Comparison of ENCODE assay signal across 18 mouse cellular contexts in the genomic region with DNA sequence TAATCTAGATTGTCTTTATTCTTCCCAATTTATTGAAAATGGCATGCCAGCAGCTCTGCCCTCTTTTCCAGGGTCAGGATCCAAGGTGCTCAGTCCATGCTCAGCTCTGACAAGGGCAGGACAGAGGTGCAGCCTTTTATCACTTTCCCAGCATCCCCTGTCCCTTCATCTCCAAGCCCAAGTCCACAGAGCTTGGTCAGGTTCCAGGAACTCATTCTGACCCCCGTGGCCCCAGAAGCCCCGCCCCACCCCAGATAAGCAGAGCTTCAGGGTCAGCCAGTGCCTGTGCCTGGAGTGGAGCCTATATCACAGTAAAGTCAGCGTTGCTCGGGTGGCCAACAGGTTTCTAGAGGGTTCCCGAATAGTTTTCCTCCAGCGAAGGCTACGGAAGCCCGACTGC. TPM values are rescaled to one million over a fixed set of nuclear protein-coding genes. Genes with fewer than 3 reads are reported as not detected.
DNase-seq lines count a peak whose midpoint lies in the region; ATAC-seq and TF ChIP-seq lines count a peak whose summit lies in the region.
"Not testable (repeated sequence)": the region's sequence is repeated elsewhere in the genome, so short reads cannot be mapped to it uniquely, and the experiment has no call there.
"Had no signal": no experiment of that assay in that cellular context is flagged by ENCODE, and none has a peak within 500 bp of the region (broad histone marks: within the 10 kb centered on the region; RNA-seq: fewer than 3 reads in every experiment).

No protein-coding gene starts in this region.

- H3K9me3 ChIP-seq in heart, embryonic 10.5 days; intestine, embryonic 14.5 days (ENCODE audit: control insufficient read depth, low read length); intestine, postnatal 0 days (ENCODE audit: control insufficient read depth); liver, embryonic 11.5 days (ENCODE audit: control insufficient read depth, low read length); liver, embryonic 14.5 days (ENCODE audit: control insufficient read depth, low read length); liver, postnatal 0 days (ENCODE audit: low read length); stomach, embryonic 16.5 days (replicated peaks; ENCODE audit: control insufficient read depth, low read length): not testable (repeated sequence)

- peak; percentile 93 for DNase-seq in heart, embryonic 10.5 days (ENCODE audit: low spot score)
- not testable (repeated sequence) for DNase-seq in intestine, embryonic 14.5 days (ENCODE audit: low spot score); liver, embryonic 11.5 days (ENCODE audit: low spot score)
- DNase-seq in liver, embryonic 14.5 days (ENCODE audit: low read depth in 3 of 3, low spot score in 3 of 3): peak; percentile 1 to 20 (median 10)
- peak; percentile 49 for DNase-seq in liver, postnatal 0 days

- H3K4me2 ChIP-seq in intestine, embryonic 14.5 days (ENCODE audit: low read length); intestine, postnatal 0 days (replicated peaks; ENCODE audit: low read depth); liver, embryonic 11.5 days; liver, embryonic 14.5 days (ENCODE audit: low read depth); liver, postnatal 0 days (ENCODE audit: low read depth, low read length); stomach, embryonic 16.5 days (ENCODE audit: low read depth, low read length): not testable (repeated sequence)

- H3K36me3 ChIP-seq in heart, embryonic 10.5 days; intestine, embryonic 14.5 days (ENCODE audit: control insufficient read depth, insufficient read depth, low read length); intestine, postnatal 0 days (ENCODE audit: control insufficient read depth, insufficient read depth); liver, embryonic 11.5 days (ENCODE audit: control insufficient read depth, insufficient read depth, low read length); liver, embryonic 14.5 days (replicated peaks; ENCODE audit: control insufficient read depth, insufficient read depth, low read depth); liver, postnatal 0 days (replicated peaks; ENCODE audit: insufficient read depth, low read length); stomach, embryonic 16.5 days (ENCODE audit: control insufficient read depth, insufficient read depth, low read length): not testable (repeated sequence)

- 0 out of 2 replicates have a peak, but pooled peaks have one; percentile 36 for ATAC-seq in intestine, embryonic 14.5 days (replicated peaks; ENCODE audit: low FRiP score, low TSS enrichment, low read depth)
- ATAC-seq in intestine, postnatal 0 days: peak; percentile 84
- peak; percentile 69 for ATAC-seq in liver, embryonic 11.5 days (replicated peaks; ENCODE audit: low FRiP score)
- peak; percentile 63 for ATAC-seq in liver, embryonic 14.5 days (ENCODE audit: insufficient read depth)
- ATAC-seq in liver, postnatal 0 days: peak; percentile 56
- peak; percentile 58 for ATAC-seq in stomach, embryonic 16.5 days (ENCODE audit: insufficient read depth, low FRiP score)

- H3K27me3 ChIP-seq in heart, embryonic 10.5 days (ENCODE audit: insufficient read depth, poor library complexity, severe bottlenecking): peaks cover 19% of the 10 kb centered on the region
- not testable (repeated sequence) for H3K27me3 ChIP-seq in intestine, embryonic 14.5 days (replicated peaks; ENCODE audit: control insufficient read depth, insufficient read depth, low read length); intestine, postnatal 0 days (replicated peaks; ENCODE audit: control insufficient read depth, insufficient read depth, low read length); liver, postnatal 0 days (ENCODE audit: insufficient read depth, low read length); stomach, embryonic 16.5 days (ENCODE audit: control insufficient read depth, insufficient read depth, low read length)
- H3K27me3 ChIP-seq in liver, embryonic 11.5 days (replicated peaks; ENCODE audit: control insufficient read depth, insufficient read depth, low read length): peaks cover 23% of the 10 kb centered on the region
- peaks cover 14% of the 10 kb centered on the region for H3K27me3 ChIP-seq in liver, embryonic 14.5 days (ENCODE audit: control insufficient read depth, insufficient read depth, low read length)

- not testable (repeated sequence) for H3K27ac ChIP-seq in heart, embryonic 10.5 days; intestine, embryonic 14.5 days (ENCODE audit: low read depth); intestine, postnatal 0 days (ENCODE audit: low read depth, low read length); liver, embryonic 11.5 days (ENCODE audit: low read depth, low read length); liver, embryonic 14.5 days; liver, postnatal 0 days (ENCODE audit: low read depth); stomach, embryonic 16.5 days (ENCODE audit: low read length)

- WGBS in heart, embryonic 10.5 days: 44% methylated on average over 8 of the region's 8 CpGs
- 61% methylated on average over 8 of the region's 8 CpGs for whole genome bisulfite sequencing in intestine, embryonic 14.5 days
- WGBS in intestine, postnatal 0 days: 48% methylated on average over 8 of the region's 8 CpGs
- WGBS in liver, embryonic 11.5 days: 48% methylated on average over 8 of the region's 8 CpGs
- 47% methylated on average over 8 of the region's 8 CpGs for WGBS in liver, embryonic 14.5 days (ENCODE audit: insufficient replicate concordance)
- 60% methylated on average over 8 of the region's 8 CpGs for whole genome bisulfite sequencing in liver, postnatal 0 days (ENCODE audit: insufficient replicate concordance)
- WGBS in stomach, embryonic 16.5 days: 57% methylated on average over 8 of the region's 8 CpGs

- not testable (repeated sequence) for H3K9ac ChIP-seq in intestine, embryonic 14.5 days (ENCODE audit: low read length); intestine, postnatal 0 days (ENCODE audit: low read depth, low read length); liver, embryonic 11.5 days (ENCODE audit: low read depth, low read length); liver, embryonic 14.5 days (replicated peaks); liver, postnatal 0 days (replicated peaks); stomach, embryonic 16.5 days (ENCODE audit: low read length)

- H3K4me3 ChIP-seq in heart, embryonic 10.5 days; intestine, embryonic 14.5 days (ENCODE audit: low read depth, low read length); intestine, postnatal 0 days (ENCODE audit: low read depth, low read length); liver, embryonic 11.5 days (ENCODE audit: low read depth, low read length); liver, embryonic 14.5 days (ENCODE audit: insufficient read depth in 1 of 2, low read depth in 2 of 2, low read length in 2 of 2); liver, postnatal 0 days (ENCODE audit: low read depth, low read length); stomach, embryonic 16.5 days (replicated peaks; ENCODE audit: low read length): not testable (repeated sequence)

- TF ChIP-seq EP300 in liver, embryonic 14.5 days (IDR thresholded peaks at IDR 0.05; ENCODE audit: low read depth); liver, postnatal 0 days (IDR thresholded peaks at IDR 0.05; ENCODE audit: low read depth): not testable (repeated sequence)

- H3K4me1 ChIP-seq in heart, embryonic 10.5 days: peaks cover 14% of the 10 kb centered on the region
- not testable (repeated sequence) for H3K4me1 ChIP-seq in intestine, embryonic 14.5 days (replicated peaks; ENCODE audit: control insufficient read depth, insufficient read depth, low read length); intestine, postnatal 0 days (replicated peaks; ENCODE audit: control insufficient read depth, insufficient read depth, low read length); liver, embryonic 14.5 days (replicated peaks; ENCODE audit: control insufficient read depth in 2 of 2, insufficient read depth in 2 of 2, low read length in 1 of 2); liver, postnatal 0 days (ENCODE audit: insufficient read depth); stomach, embryonic 16.5 days (ENCODE audit: control insufficient read depth, insufficient read depth, low read length)
- peaks cover 10% of the 10 kb centered on the region for H3K4me1 ChIP-seq in liver, embryonic 11.5 days (replicated peaks; ENCODE audit: control insufficient read depth, insufficient read depth, low read length)

- not testable (repeated sequence) for TF ChIP-seq CTCF in intestine, postnatal 0 days (IDR thresholded peaks at IDR 0.05; ENCODE audit: low read depth); liver, embryonic 14.5 days (IDR thresholded peaks at IDR 0.05; ENCODE audit: low read depth); liver, postnatal 0 days (IDR thresholded peaks at IDR 0.05; ENCODE audit: low read depth)

RNA-seq across cellular contexts. Expression of a gene that starts 2.2 kb away (rescaled TPM):
- not detected in 2 replicates for polyA plus RNA-seq in heart, embryonic 10.5 days (2016; fragmentation: Nextera tagmentation; extraction: Ambion mirVana)
- 0.44 and 0.54 TPM in 2 replicates for polyA plus RNA-seq in intestine, embryonic 14.5 days (2014; fragmentation: Nextera tagmentation; extraction: Ambion mirVana)
- 2.4 and 2.9 TPM in 2 replicates for polyA plus RNA-seq in intestine, postnatal 0 days (2015; fragmentation: Nextera tagmentation; extraction: Ambion mirVana)
- polyA plus RNA-seq in liver, embryonic 11.5 days (2014; fragmentation: Nextera tagmentation; extraction: Ambion mirVana): not detected in 2 replicates
- 0.04 TPM in 1 of 2 replicates, not detected in the other for polyA plus RNA-seq in liver, embryonic 14.5 days (2012; rRNA removed)
- polyA plus RNA-seq in liver, embryonic 14.5 days (2014; fragmentation: Nextera tagmentation; extraction: Ambion mirVana): not detected in 2 replicates
- polyA plus RNA-seq in liver, postnatal 0 days (2015; fragmentation: Nextera tagmentation; extraction: Ambion mirVana): not detected in 2 replicates
- polyA plus RNA-seq in stomach, embryonic 16.5 days (2015; fragmentation: Nextera tagmentation; extraction: Ambion mirVana): 0.12 and 0.18 TPM in 2 replicates
- polyA plus RNA-seq: cerebellum, adult 2 months; embryonic facial prominence, embryonic 15.5 days; forebrain, embryonic 11.5 days; forebrain, embryonic 14.5 days; forebrain, postnatal 0 days; frontal cortex, adult 2 months; G1E; heart, embryonic 14.5 days; heart, postnatal 0 days; hindbrain, embryonic 12.5 days; hindbrain, embryonic 15.5 days had no signal

RNA-seq across cellular contexts. Expression of a gene that starts 25.5 kb away (rescaled TPM):
- 4.6 and 4.9 TPM in 2 replicates for polyA plus RNA-seq in heart, embryonic 10.5 days (2016; fragmentation: Nextera tagmentation; extraction: Ambion mirVana)
- polyA plus RNA-seq in intestine, embryonic 14.5 days (2014; fragmentation: Nextera tagmentation; extraction: Ambion mirVana): 5.2 and 5.4 TPM in 2 replicates
- polyA plus RNA-seq in intestine, postnatal 0 days (2015; fragmentation: Nextera tagmentation; extraction: Ambion mirVana): 1.7 and 1.9 TPM in 2 replicates
- polyA plus RNA-seq in liver, embryonic 11.5 days (2014; fragmentation: Nextera tagmentation; extraction: Ambion mirVana): 3.4 and 4.1 TPM in 2 replicates
- polyA plus RNA-seq in liver, embryonic 14.5 days (2012; rRNA removed): 1.9 and 2.2 TPM in 2 replicates
- 1.1 and 1.2 TPM in 2 replicates for polyA plus RNA-seq in liver, embryonic 14.5 days (2014; fragmentation: Nextera tagmentation; extraction: Ambion mirVana)
- 1.4 and 1.6 TPM in 2 replicates for polyA plus RNA-seq in liver, postnatal 0 days (2015; fragmentation: Nextera tagmentation; extraction: Ambion mirVana)
- polyA plus RNA-seq in stomach, embryonic 16.5 days (2015; fragmentation: Nextera tagmentation; extraction: Ambion mirVana): 3.5 and 3.6 TPM in 2 replicates

RNA-seq across cellular contexts. Expression of a gene that starts 35.4 kb away (rescaled TPM):
- 0.58 and 0.94 TPM in 2 replicates for polyA plus RNA-seq in heart, embryonic 10.5 days (2016; fragmentation: Nextera tagmentation; extraction: Ambion mirVana)
- polyA plus RNA-seq in intestine, embryonic 14.5 days (2014; fragmentation: Nextera tagmentation; extraction: Ambion mirVana): 1.2 and 1.4 TPM in 2 replicates
- 7.8 and 9.0 TPM in 2 replicates for polyA plus RNA-seq in intestine, postnatal 0 days (2015; fragmentation: Nextera tagmentation; extraction: Ambion mirVana)
- 0.78 and 0.83 TPM in 2 replicates for polyA plus RNA-seq in liver, embryonic 11.5 days (2014; fragmentation: Nextera tagmentation; extraction: Ambion mirVana)
- polyA plus RNA-seq in liver, embryonic 14.5 days (2012; rRNA removed): 1.2 and 1.4 TPM in 2 replicates
- 2.3 TPM in 2 replicates for polyA plus RNA-seq in liver, embryonic 14.5 days (2014; fragmentation: Nextera tagmentation; extraction: Ambion mirVana)
- 4.8 and 5.5 TPM in 2 replicates for polyA plus RNA-seq in liver, postnatal 0 days (2015; fragmentation: Nextera tagmentation; extraction: Ambion mirVana)
- polyA plus RNA-seq in stomach, embryonic 16.5 days (2015; fragmentation: Nextera tagmentation; extraction: Ambion mirVana): 1.7 and 2.2 TPM in 2 replicates
- polyA plus RNA-seq: forebrain, postnatal 0 days; frontal cortex, adult 2 months; G1E had no signal
